Mouse (Mus musculus) midbrain, embryonic 11.5 days (tissue): ENCODE data around the gene Gtf2i. TPM values are rescaled to one million over a fixed set of nuclear protein-coding genes. Genes with fewer than 3 reads are reported as not detected.
A peak's percentile ranks its signal among the peaks of the same experiment; 100 is the strongest.
"Not testable (repeated sequence)": the region's sequence is repeated elsewhere in the genome, so short reads cannot be mapped to it uniquely, and the experiment has no call there.

Source experiments
- ATAC-seq: fragments of 200-750 bp; cut with Nextera tagmentation; 2 replicates; pipeline ENCODE4 v1.8.0; 2017; ENCODE audit warnings: moderate TSS enrichment, moderate library complexity; ENCODE audit not compliant: low FRiP score
- DNase-seq: peaks from one replicate; pipeline ENCODE4 v3.0.0; 2015; ENCODE audit warnings: low spot score; ENCODE audit errors: missing footprints
- H3K27ac ChIP-seq: fragments of 300-500 bp; sonication (generic); 2 replicates; pipeline ENCODE4 v1.5.1; 2014; ENCODE audit warnings: low read depth, low read length
- H3K27me3 ChIP-seq: fragments of 300-500 bp; sonication (generic); 2 replicates; pipeline ENCODE4 v1.6.1; 2014; ENCODE audit warnings: mild to moderate bottlenecking, low read length, moderate library complexity, mixed read lengths; ENCODE audit not compliant: control insufficient read depth, insufficient read depth
- H3K36me3 ChIP-seq: fragments of 300-500 bp; sonication (generic); 2 replicates; pipeline ENCODE4 v1.6.1; 2014; ENCODE audit warnings: mild to moderate bottlenecking, low read length, moderate library complexity, mixed read lengths; ENCODE audit not compliant: control insufficient read depth, insufficient read depth
- H3K4me1 ChIP-seq: fragments of 300-500 bp; sonication (generic); 2 replicates; pipeline ENCODE4 v1.6.1; 2014; ENCODE audit warnings: low read length; ENCODE audit not compliant: control insufficient read depth, insufficient read depth
- H3K4me2 ChIP-seq: fragments of 300-500 bp; sonication (generic); 2 replicates; pipeline ENCODE4 v1.6.1; 2014; ENCODE audit warnings: mild to moderate bottlenecking, moderate library complexity
- H3K4me3 ChIP-seq: fragments of 300-500 bp; sonication (generic); 2 replicates; pipeline ENCODE4 v1.5.1; 2014; ENCODE audit warnings: low read depth, low read length
- H3K9ac ChIP-seq: fragments of 300-500 bp; sonication (generic); 2 replicates; pipeline ENCODE4 v1.6.1; 2014; ENCODE audit warnings: low read length
- H3K9me3 ChIP-seq: fragments of 300-500 bp; sonication (generic); 2 replicates; pipeline ENCODE4 v1.6.1; 2016; ENCODE audit warnings: low read length; ENCODE audit not compliant: control insufficient read depth
- WGBS: fragments of 180-500 bp; shearing (Covaris S2); extraction: QIAGEN DNeasy Blood & Tissue Kit; methylation state at CpG from one replicate; pipeline ENCODE4 v1.1.7; 2014; 5-methylcytosine and 5-hydroxymethylcytosine counted together
- polyA plus RNA-seq: library from polyadenylated mRNA; unstranded; fragments of >200 nt; fragmentation: Nextera tagmentation; extraction: Ambion mirVana; gene quantifications from 2 replicates; pipeline ENCODE4 v1.2.1, GENCODE M21; 2014

The Gtf2i gene
- polyA plus RNA-seq = 179 and 190 TPM in 2 replicates

DNA sequence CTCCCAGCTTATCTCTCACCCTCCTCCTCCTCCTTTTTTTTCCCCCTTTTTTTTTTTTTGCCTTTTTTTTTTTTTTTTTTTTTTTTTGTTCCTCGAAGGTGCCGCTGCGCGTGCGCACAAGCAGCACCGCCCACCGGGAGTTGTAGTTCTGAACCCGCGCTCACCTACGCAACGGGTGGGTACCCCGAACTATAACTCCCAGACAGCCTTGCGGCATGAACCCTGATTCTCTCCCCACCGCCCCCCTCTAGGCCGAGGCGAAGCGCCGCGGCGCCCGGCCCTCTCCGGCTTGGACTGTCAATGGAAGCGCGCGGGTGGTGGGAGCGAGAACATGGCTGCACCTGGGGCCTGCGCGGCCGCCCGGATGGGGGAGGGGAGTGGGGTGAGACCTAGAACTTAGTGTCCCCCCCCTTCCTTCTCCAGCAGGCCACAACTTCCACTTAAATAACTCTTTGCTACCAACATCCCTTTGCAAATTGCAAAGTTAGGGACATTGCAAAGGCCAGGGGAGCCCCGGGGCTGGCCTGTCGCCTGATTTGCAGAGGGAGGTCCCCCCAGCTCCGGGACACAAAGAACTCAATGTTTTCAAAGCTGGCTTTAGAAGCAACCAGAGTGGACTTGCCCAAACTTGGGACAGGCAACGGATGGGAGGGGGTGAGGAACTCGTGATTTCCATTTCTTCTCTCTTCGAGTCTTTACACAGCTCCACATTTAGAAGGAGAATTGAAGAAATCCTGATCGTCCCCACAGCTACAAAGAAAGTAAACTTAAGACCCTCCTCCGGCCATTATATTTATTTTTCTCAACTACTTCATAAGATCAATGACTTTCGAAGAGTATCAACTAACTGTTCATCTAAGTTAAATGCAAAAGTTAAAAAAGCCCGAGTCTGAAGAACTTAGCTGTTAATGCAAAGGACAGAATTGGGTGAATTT lies at the start of gene Gtf2i:
Gene Gtf2i (minus strand): TSS at position 73 of the 935 bp plus-strand sequence.
- peak within 1 kb of the TSS; percentile 99 for H3K27ac ChIP-seq
- DNase-seq (peak; percentile 99), ATAC-seq (peak; percentile 91)
- H3K36me3 ChIP-seq = no peaks in the 10 kb centered on the region
- H3K9ac ChIP-seq = peak within 1 kb of the TSS; percentile 100
- under 1% methylated on average over 40 of the region's 40 CpGs for WGBS
- peak within 1 kb of the TSS; percentile 74 for H3K4me2 ChIP-seq
- peaks cover 22% of the 10 kb centered on the region for H3K4me1 ChIP-seq
- no peaks in the 10 kb centered on the region for H3K27me3 ChIP-seq
- H3K9me3 ChIP-seq = no peaks in the 10 kb centered on the region
- peak within 1 kb of the TSS; percentile 90 for H3K4me3 ChIP-seq

DNA sequence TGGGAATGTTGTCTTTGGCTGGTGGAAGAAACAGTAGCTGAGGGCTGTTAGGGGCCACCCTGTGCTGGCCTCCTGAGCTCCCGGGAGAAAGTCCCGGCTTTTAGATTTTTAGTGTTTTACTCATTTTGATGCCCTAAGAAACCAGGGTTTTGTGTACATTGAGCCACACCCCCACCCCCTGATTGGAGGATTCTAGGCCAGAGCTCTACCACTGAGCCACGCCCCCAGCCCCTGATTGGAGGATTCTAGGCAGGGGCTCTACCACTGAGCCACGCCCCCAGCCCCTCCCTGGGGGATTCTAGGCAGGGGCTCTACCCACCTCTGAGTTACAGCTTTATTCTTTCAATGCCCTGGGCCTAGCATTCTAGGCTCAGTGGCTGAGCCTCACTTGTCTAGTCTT lies 44.5 kb upstream of the Gtf2i start:
- WGBS = 94% methylated on average over 4 of the region's 4 CpGs
- Histone ChIP-seq H3K36me3 (peaks cover 25% of the 10 kb centered on the region), H3K4me2 (no peak overlapping the region), H3K4me3 (no peak overlapping the region), H3K9me3 (no peaks in the 10 kb centered on the region), H3K27ac (no peak overlapping the region), H3K27me3 (no peaks in the 10 kb centered on the region), H3K9ac (no peak overlapping the region), H3K4me1 (no peaks in the 10 kb centered on the region)
- DNase-seq (no peak), ATAC-seq (0 out of 2 replicates have a peak, but pooled peaks have one; percentile 14)

GRCm38 (mm10) chr5:134355372-134355771 lies 40.8 kb upstream of the Gtf2i start:
- not testable (repeated sequence) for H3K4me1 ChIP-seq, H3K27ac ChIP-seq, H3K9ac ChIP-seq, DNase-seq, H3K9me3 ChIP-seq, H3K4me3 ChIP-seq, H3K27me3 ChIP-seq, H3K4me2 ChIP-seq, ATAC-seq
- H3K36me3 ChIP-seq = peaks cover 20% of the 10 kb centered on the region
- 92% methylated on average over 4 of the region's 4 CpGs for WGBS

- Histone ChIP-seq H3K4me1 (no peaks in the 10 kb centered on the region), H3K27ac (no peak overlapping the region), H3K9ac (no peak overlapping the region), H3K4me3 (no peak overlapping the region), H3K27me3 (no peaks in the 10 kb centered on the region), H3K36me3 (peaks cover 2% of the 10 kb centered on the region), H3K4me2 (no peak overlapping the region), H3K9me3 (no peaks in the 10 kb centered on the region)
- no peak for DNase-seq
- ATAC-seq = no peak
- 75% methylated on average over 4 of the region's 4 CpGs for WGBS
These were observed 38.6 kb upstream of the Gtf2i start for GRCm38 (mm10) chr5:134353117-134353516.

- ATAC-seq (no peak), DNase-seq (no peak)
- Histone ChIP-seq H3K4me3 (no peak overlapping the region), H3K4me2 (no peak overlapping the region), H3K4me1 (no peaks in the 10 kb centered on the region), H3K9me3 (no peaks in the 10 kb centered on the region), H3K27me3 (no peaks in the 10 kb centered on the region), H3K27ac (no peak overlapping the region), H3K36me3 (no peaks in the 10 kb centered on the region; the same call in 1 of the 2 replicates), H3K9ac (no peak overlapping the region)
- 82% methylated on average over 3 of the region's 3 CpGs for WGBS
These were observed 38.0 kb upstream of the Gtf2i start for GRCm38 (mm10) chr5:134352527-134353001.

DNA sequence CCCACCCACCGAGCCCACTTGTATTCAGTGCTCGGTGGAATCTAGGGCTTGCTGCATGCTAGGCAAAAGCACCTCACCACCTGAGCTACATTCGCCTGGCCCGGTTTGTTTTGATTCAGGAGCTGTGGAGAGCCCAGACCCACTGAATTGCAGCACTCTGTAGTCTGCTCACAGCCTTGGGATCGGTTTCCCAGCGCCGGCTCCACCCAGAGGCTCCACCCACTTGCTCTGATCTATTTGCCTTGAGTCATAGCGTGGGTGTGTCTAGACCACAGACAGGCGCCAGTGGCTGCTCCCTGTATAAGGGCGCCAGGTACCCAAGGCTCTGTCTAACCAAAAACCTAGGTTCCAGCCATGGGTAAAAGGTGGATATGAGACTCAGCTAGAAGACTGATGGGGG lies 36.1 kb upstream of the Gtf2i start:
- no peak overlapping the region for H3K4me3 ChIP-seq
- no peaks in the 10 kb centered on the region for H3K36me3 ChIP-seq
- peak; percentile 91 for DNase-seq
- no peaks in the 10 kb centered on the region for H3K9me3 ChIP-seq
- H3K27me3 ChIP-seq = no peaks in the 10 kb centered on the region
- ATAC-seq = peak; percentile 79
- H3K27ac ChIP-seq = no peak overlapping the region
- 20% methylated on average over 10 of the region's 10 CpGs for WGBS
- no peaks in the 10 kb centered on the region for H3K4me1 ChIP-seq
- no peak overlapping the region for H3K4me2 ChIP-seq
- no peak overlapping the region for H3K9ac ChIP-seq

GRCm38 (mm10) chr5:134347066-134347465 lies 32.5 kb upstream of the Gtf2i start:
- 78% methylated on average over 2 of the region's 2 CpGs for WGBS
- Histone ChIP-seq H3K36me3 (no peaks in the 10 kb centered on the region), H3K27ac (no peak overlapping the region), H3K4me1 (no peaks in the 10 kb centered on the region), H3K4me2 (no peak overlapping the region), H3K27me3 (no peaks in the 10 kb centered on the region), H3K9me3 (no peaks in the 10 kb centered on the region), H3K9ac (no peak overlapping the region), H3K4me3 (no peak overlapping the region)
- no peak for DNase-seq
- no peak for ATAC-seq

GRCm38 (mm10) chr5:134345449-134345848 lies 30.9 kb upstream of the Gtf2i start:
- no peaks in the 10 kb centered on the region for H3K27me3 ChIP-seq
- no peak overlapping the region for H3K4me3 ChIP-seq
- H3K4me2 ChIP-seq = no peak overlapping the region
- no peaks in the 10 kb centered on the region for H3K9me3 ChIP-seq
- no peak for DNase-seq
- H3K27ac ChIP-seq = no peak overlapping the region
- no peak for ATAC-seq
- 84% methylated on average over 9 of the region's 9 CpGs for WGBS
- H3K9ac ChIP-seq = no peak overlapping the region
- no peaks in the 10 kb centered on the region for H3K36me3 ChIP-seq
- no peaks in the 10 kb centered on the region for H3K4me1 ChIP-seq

DNA sequence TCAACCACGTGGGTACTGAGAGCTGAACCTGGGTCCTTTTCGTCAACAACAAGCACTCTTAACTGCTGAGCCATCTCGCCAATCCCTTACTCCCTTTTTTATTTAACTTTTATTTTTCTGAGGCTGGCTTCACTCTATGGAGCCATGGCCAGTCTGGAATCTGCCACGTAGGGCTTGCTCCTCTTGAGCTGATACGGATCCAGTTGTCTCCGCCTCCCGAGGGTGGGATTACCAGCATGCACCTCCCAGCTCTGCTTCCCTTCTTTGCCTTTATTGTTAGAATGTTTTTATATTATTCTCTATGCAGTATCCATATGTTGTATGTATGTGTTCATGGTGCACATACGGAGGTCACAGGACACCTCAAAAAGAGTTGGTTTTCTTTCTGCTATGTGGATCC lies 29.5 kb upstream of the Gtf2i start:
- Histone ChIP-seq H3K9ac (no peak overlapping the region), H3K9me3 (no peaks in the 10 kb centered on the region), H3K4me3 (no peak overlapping the region), H3K4me2 (no peak overlapping the region), H3K27ac (no peak overlapping the region), H3K36me3 (no peaks in the 10 kb centered on the region), H3K4me1 (no peaks in the 10 kb centered on the region), H3K27me3 (no peaks in the 10 kb centered on the region)
- no peak for DNase-seq
- 84% methylated on average over 8 of the region's 8 CpGs for WGBS
- no peak for ATAC-seq
